Mouse (Mus musculus): ENCODE data around the gene 1110051M20Rik. TPM values are rescaled to one million over a fixed set of nuclear protein-coding genes. Genes with fewer than 3 reads are reported as not detected.

1110051M20Rik gene
- polyA plus RNA-seq, 1 experiment = not detected

DNA sequence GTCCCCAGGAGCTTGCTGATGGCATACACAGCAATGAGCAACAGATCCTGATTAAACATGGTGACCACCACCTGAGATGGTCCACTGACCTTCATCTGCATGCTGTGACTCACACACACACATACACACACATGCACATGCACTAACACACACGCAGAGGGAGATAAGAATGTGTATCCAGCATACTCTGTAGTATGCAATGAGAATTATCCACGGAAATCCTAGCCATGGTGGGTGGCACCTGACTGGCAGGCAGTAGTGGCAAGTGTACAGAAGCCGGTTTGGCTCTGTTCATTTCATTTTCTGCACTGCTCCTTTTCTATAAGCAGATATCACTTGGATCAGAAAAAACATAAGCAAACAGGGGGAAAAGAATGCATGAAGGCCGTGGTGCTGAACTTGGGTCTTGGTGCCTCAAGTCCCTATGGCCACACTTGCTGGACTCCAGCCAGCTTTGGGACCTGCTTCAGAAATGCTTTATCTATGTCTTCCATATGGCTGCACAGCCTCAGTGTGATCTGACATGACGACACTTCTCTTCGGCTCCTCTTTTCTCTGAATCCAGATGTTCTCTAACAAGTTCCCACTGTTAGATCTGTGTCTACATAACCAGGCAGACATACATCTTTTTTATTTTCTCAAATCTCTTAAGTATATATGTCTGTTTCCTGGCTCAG, 89.6 kb downstream of the 1110051M20Rik start:
- TF ChIP-seq POLR2A (IDR thresholded peaks at IDR 0.05; ENCODE audit: insufficient read depth, low read depth, low read length) = no peak
- TF ChIP-seq CTCF (IDR thresholded peaks at IDR 0.05; ENCODE audit: insufficient read depth, low read depth, low read length) = no peak
- Histone ChIP-seq H3K4me3 (ENCODE audit: insufficient read depth, low read depth, low read length) (no peak overlapping the region), H3K27ac (ENCODE audit: insufficient read depth, low read depth, low read length) (no peak overlapping the region), H3K4me1 (ENCODE audit: control insufficient read depth, insufficient read depth, low read length) (peaks cover 2% of the 10 kb centered on the region; the same call in 1 of the 2 replicates)
- WGBS = 82% methylated on average over 6 of the region's 6 CpGs

DNA sequence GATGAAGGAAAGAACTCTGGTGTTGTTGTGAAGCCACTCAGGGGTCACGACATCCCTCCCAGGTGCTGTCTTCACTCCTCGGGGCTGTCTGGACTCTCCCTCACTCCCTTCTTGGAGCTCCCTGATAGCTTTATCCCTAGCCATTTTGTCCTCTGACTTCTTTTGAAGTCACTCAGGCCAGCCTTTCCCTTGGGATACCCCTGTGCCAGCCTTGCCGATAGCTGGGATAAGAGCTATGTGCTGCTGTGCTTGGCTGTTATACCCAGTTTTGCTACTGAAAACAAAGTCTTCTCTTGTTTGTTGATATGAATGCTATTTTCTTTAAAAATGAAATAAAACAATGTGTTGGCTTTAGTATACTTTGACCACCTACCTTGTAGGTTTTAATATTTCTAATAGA, 90.7 kb downstream of the 1110051M20Rik start:
- H3K4me1 ChIP-seq (ENCODE audit: control insufficient read depth, insufficient read depth, low read length) = peaks cover 2% of the 10 kb centered on the region; the same call in 1 of the 2 replicates
- no peak overlapping the region for H3K27ac ChIP-seq (ENCODE audit: insufficient read depth, low read depth, low read length)
- TF ChIP-seq POLR2A (IDR thresholded peaks at IDR 0.05; ENCODE audit: insufficient read depth, low read depth, low read length) = no peak
- TF ChIP-seq CTCF (IDR thresholded peaks at IDR 0.05; ENCODE audit: insufficient read depth, low read depth, low read length) = no peak
- 54% methylated on average over 3 of the region's 3 CpGs for WGBS
- no peak overlapping the region for H3K4me3 ChIP-seq (ENCODE audit: insufficient read depth, low read depth, low read length)

DNA sequence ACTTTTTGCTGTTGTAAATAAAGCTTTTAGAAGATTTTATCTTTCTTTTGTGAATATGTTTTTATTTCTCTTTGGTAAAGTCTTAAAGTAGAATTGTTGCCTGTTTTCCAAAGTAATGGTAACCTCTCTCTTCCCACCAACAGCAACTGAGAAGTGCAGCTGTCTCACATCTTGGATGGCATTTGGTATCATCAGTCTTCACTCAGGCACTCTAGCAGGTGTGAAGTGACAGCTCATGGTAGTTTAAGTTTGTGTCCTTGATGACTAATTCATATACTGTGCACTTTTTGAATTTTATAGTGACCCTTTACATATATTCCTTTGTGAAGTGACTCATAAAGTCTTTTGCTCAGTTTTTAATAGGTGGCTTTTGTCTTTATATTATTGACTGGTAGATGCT, 92.7 kb downstream of the 1110051M20Rik start:
- TF ChIP-seq POLR2A (IDR thresholded peaks at IDR 0.05; ENCODE audit: insufficient read depth, low read depth, low read length) = no peak
- TF ChIP-seq CTCF (IDR thresholded peaks at IDR 0.05; ENCODE audit: insufficient read depth, low read depth, low read length) = no peak

DNA sequence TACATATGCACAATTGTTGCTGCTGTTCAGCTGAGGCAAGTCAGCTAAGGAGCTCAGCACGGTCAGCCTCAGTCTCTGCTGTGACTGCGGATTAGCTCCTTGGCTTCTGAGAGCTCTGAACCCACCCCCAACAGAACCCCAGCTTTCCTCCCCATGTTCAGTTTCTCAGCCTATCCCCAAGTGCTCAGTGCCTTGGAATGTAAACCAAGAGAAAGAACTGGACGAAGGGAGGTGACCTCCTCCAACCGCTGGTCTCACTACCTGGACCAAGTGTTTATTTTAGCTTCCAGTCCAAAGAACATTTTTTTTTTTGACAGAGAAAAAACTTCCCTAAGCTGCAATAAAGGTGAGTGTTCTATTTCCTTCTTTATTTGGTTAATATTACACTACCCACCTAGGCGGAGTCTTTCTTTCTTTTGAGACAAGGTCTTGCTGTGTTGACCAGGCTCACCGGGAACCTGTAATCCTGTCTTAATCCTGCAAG, 94.5 kb downstream of the 1110051M20Rik start:
- Histone ChIP-seq H3K27ac (ENCODE audit: insufficient read depth, low read depth, low read length) (no peak overlapping the region), H3K4me1 (ENCODE audit: control insufficient read depth, insufficient read depth, low read length) (peaks cover 2% of the 10 kb centered on the region; the same call in 1 of the 2 replicates), H3K4me3 (ENCODE audit: insufficient read depth, low read depth, low read length) (no peak overlapping the region)
- TF ChIP-seq CTCF (IDR thresholded peaks at IDR 0.05; ENCODE audit: insufficient read depth, low read depth, low read length) (no peak), POLR2A (IDR thresholded peaks at IDR 0.05; ENCODE audit: insufficient read depth, low read depth, low read length) (no peak)
- 78% methylated on average over 6 of the region's 6 CpGs for WGBS

More for the DNA sequence above, 92.7 kb downstream of the 1110051M20Rik start:
- H3K4me3 ChIP-seq (ENCODE audit: insufficient read depth, low read depth, low read length) = no peak overlapping the region
- H3K27ac ChIP-seq (ENCODE audit: insufficient read depth, low read depth, low read length) = no peak overlapping the region
- H3K4me1 ChIP-seq (ENCODE audit: control insufficient read depth, insufficient read depth, low read length) = peaks cover 2% of the 10 kb centered on the region; the same call in 1 of the 2 replicates

DNA sequence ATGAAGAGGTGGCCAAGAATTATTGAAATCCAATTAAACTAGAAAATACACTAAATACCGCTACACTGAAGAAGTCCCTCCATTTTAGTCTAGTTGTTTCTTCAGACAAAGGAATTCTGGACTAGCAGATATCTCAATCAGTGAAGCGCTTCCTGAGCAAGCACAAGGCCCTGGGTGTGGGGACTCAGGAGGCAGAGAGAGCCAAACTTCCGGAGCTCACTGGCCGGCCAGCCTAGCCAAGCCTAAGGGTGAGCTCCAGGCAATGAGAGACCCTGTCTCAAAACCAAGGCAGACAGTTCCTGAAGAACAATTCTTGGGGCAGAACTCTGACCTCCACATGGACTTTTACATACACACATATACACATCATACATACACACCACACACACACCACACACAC, 95.6 kb downstream of the 1110051M20Rik start:
- Histone ChIP-seq H3K27ac (ENCODE audit: insufficient read depth, low read depth, low read length) (no peak overlapping the region), H3K4me3 (ENCODE audit: insufficient read depth, low read depth, low read length) (no peak overlapping the region), H3K4me1 (ENCODE audit: control insufficient read depth, insufficient read depth, low read length) (peaks cover 2% of the 10 kb centered on the region; the same call in 1 of the 2 replicates)
- 69% methylated on average over 4 of the region's 4 CpGs for WGBS
- no peak for TF ChIP-seq POLR2A (IDR thresholded peaks at IDR 0.05; ENCODE audit: insufficient read depth, low read depth, low read length)

DNA sequence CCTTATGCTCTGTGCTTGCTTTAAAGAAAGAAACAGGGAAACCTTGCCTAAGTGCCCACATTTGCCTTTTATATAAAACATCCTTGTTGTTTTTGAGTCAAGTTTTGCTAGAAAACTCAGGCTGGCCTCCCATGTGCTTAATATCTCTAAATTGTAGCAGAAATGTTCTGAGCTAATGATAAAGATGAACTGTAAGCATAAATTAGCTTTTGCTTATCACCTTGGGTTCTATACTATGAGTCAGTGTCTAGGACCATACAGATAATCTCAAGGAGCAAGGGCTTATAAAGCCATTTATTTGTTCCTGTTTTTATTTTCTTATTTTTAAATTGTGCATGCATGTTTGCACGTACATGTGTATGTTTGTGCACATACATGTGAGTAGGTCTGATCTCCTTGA, 98.9 kb downstream of the 1110051M20Rik start:
- no peaks in the 10 kb centered on the region for H3K4me1 ChIP-seq (ENCODE audit: control insufficient read depth, insufficient read depth, low read length)
- H3K4me3 ChIP-seq (ENCODE audit: insufficient read depth, low read depth, low read length) = no peak overlapping the region
- TF ChIP-seq CTCF (IDR thresholded peaks at IDR 0.05; ENCODE audit: insufficient read depth, low read depth, low read length) (no peak), POLR2A (IDR thresholded peaks at IDR 0.05; ENCODE audit: insufficient read depth, low read depth, low read length) (no peak)
- no peak overlapping the region for H3K27ac ChIP-seq (ENCODE audit: insufficient read depth, low read depth, low read length)
- WGBS = 98% methylated on average over 1 of the region's 1 CpGs

DNA sequence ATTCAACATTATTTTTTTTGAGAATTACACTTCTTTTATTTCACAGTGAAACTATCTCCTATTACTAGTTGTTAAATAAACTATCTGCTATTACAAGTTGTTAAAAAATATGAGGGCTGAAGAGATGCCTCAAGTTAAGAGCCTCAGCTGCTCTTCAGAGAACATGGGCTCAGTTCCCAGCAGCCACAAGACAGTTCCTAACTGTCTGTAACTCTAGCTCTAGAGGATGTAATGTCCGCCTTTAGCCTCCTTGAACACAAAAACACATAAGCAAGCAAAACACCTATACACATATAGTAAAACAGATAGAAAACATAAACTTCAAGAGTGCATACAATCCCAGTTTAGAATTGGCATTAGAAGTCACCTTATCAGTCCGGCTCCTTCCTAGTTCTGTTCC, 104.9 kb downstream of the 1110051M20Rik start:
- TF ChIP-seq CTCF (IDR thresholded peaks at IDR 0.05; ENCODE audit: insufficient read depth, low read depth, low read length) (no peak), POLR2A (IDR thresholded peaks at IDR 0.05; ENCODE audit: insufficient read depth, low read depth, low read length) (no peak)
- H3K4me1 ChIP-seq (ENCODE audit: control insufficient read depth, insufficient read depth, low read length) = no peaks in the 10 kb centered on the region
- H3K27ac ChIP-seq (ENCODE audit: insufficient read depth, low read depth, low read length) = no peak overlapping the region
- H3K4me3 ChIP-seq (ENCODE audit: insufficient read depth, low read depth, low read length) = no peak overlapping the region
- WGBS = 97% methylated on average over 2 of the region's 2 CpGs

DNA sequence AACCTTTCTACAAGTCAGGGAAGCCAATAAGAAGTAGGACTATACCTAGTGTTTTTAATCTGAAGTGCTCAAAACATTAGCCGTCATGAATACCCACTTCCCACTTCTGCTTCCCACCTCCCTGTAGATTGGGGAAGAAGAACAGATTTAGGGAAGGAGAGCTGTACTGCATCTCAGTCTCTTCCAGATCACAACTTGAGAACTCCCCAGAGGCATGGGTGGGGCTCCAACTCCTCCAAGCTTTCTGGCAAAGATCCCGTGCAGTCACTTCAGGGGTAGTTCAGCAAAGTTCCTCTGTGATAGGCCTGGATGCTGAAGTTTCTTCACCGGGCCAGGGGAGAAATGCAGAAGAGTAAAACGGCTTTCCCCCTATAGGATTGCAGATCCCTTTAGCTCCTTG, 109.4 kb downstream of the 1110051M20Rik start:
- 74% methylated on average over 4 of the region's 4 CpGs for WGBS
- TF ChIP-seq CTCF (IDR thresholded peaks at IDR 0.05; ENCODE audit: insufficient read depth, low read depth, low read length) (no peak), POLR2A (IDR thresholded peaks at IDR 0.05; ENCODE audit: insufficient read depth, low read depth, low read length) (no peak)
- Histone ChIP-seq H3K27ac (ENCODE audit: insufficient read depth, low read depth, low read length) (no peak overlapping the region), H3K4me3 (ENCODE audit: insufficient read depth, low read depth, low read length) (no peak overlapping the region), H3K4me1 (ENCODE audit: control insufficient read depth, insufficient read depth, low read length) (no peaks in the 10 kb centered on the region)

DNA sequence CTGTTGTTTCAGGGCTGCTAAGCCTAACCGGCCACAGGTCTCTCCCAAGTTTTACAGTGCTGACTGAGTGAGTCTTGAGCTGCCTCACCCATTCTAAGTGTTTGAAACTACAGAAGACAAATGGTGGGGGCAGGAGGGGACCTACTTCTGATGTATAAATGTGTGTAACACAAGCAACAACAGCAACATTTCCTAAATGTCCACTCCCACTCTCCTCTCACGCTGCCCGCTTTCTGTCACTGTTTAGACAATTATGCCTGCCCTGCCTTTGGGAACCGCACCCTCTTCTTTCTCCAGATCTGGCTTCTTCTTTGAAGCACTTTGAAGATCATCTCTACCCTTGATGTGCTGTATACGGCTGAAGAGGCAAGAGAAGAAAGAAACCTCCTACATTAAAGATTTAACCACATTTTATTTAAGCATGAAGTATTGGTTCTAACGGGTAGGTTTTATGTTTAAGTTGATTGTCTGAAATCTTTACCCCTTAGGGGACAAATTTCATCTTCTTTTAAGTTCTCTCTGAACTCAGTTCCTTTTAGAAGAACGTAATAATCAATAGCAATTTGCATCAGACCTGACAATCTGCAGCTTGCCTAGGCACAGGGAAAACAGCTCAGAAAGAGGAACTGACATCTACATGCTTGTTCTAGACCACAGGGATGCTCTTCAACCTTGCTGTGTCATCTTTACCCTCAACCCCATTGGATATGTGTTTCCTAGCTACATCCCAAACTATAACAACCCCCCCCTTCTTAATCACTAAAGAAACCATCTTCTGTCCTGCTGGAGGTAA, 113.3 kb downstream of the 1110051M20Rik start:
- H3K27ac ChIP-seq (ENCODE audit: insufficient read depth, low read depth, low read length) = no peak overlapping the region
- 69% methylated on average over 7 of the region's 7 CpGs for WGBS

More for the DNA sequence above, 113.3 kb downstream of the 1110051M20Rik start:
- Histone ChIP-seq H3K4me3 (ENCODE audit: insufficient read depth, low read depth, low read length) (no peak overlapping the region), H3K4me1 (ENCODE audit: control insufficient read depth, insufficient read depth, low read length) (peaks cover 8% of the 10 kb centered on the region; the same call in 1 of the 2 replicates)
- TF ChIP-seq POLR2A (IDR thresholded peaks at IDR 0.05; ENCODE audit: insufficient read depth, low read depth, low read length) (no peak), CTCF (IDR thresholded peaks at IDR 0.05; ENCODE audit: insufficient read depth, low read depth, low read length) (no peak)
